Mouse (Mus musculus): Measurements from ENCODE around the gene Prss43.

DNA sequence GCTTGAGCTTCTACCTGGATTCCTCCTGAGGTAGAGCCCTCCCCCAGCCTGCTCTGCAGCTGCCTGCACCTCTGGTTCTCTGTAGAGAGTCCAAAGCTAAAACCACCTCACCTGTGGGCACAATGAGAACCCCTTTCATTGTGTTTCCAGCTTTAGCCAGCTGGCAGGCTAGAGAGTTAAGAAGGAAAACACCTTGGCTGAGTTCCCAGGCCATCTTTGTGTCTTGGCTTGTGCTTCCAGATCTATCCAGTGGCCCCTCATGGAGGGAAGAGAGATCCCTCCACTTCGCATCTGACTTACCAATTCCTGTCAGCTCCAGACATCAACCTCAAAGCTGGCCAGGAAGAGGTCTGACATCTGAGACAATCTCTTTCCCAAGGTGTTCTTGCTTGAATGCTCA lies 48.4 kb upstream of the Prss43 start:
- TF ChIP-seq CTCF (IDR thresholded peaks at IDR 0.05; ENCODE audit: extremely low read depth, insufficient read depth, insufficient read length, insufficient replicate concordance): no peak
- TF ChIP-seq POLR2A (IDR thresholded peaks at IDR 0.05; ENCODE audit: low read depth, low read length): no peak
